Mouse (Mus musculus) adrenal gland, postnatal 14 days (tissue): ENCODE results near the gene Gfra1. TPM values are rescaled to one million over a fixed set of nuclear protein-coding genes. Genes with fewer than 3 reads are reported as not detected.

Experiments
- DNase-seq: peaks from one replicate; pipeline ENCODE4 v3.0.0; 2021; ENCODE audit warnings: mixed read lengths
- total RNA-seq: library from RNA; stranded (reverse); gene quantifications from 2 replicates; pipeline ENCODE4 v1.2.3, GENCODE M21; 2021

The Gfra1 gene
- total RNA-seq, 1 experiment from 2014 or later: 10.1 TPM

GRCm38 (mm10) chr19:58259250-58259649 lies 196.5 kb downstream of the Gfra1 start:
- DNase-seq: no peak

- peak; percentile 17 for DNase-seq
Observed at GRCm38 (mm10) chr19:58256485-58256884, 199.2 kb downstream of the Gfra1 start.

- DNase-seq: no peak
Observed at GRCm38 (mm10) chr19:58255394-58255793, 200.3 kb downstream of the Gfra1 start.

DNA sequence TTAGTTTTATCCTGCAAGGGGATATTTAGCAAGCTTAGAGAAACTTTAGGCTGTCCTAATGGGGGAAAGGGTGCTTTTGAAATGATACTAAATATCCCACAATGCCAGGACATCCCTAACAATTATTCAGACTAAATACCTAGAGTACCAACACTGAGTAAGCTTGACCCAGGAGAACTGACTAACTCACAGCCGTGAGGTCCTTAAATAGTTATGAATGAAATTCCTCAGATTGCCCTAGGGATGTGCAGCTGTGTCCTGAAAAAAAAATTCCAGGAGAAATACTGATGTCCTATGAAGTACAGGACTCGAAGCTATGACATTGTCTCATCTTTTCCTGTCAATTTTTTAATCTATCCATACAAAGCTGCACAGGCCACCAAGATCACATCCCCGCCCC lies 201.5 kb downstream of the Gfra1 start:
- DNase-seq: no peak

GRCm38 (mm10) chr19:58251698-58252097 lies 204.0 kb downstream of the Gfra1 start:
- no peak for DNase-seq

- no peak for DNase-seq
Observed at GRCm38 (mm10) chr19:58251095-58251494, 204.6 kb downstream of the Gfra1 start.

GRCm38 (mm10) chr19:58250237-58250636 lies 205.5 kb downstream of the Gfra1 start:
- no peak for DNase-seq

DNA sequence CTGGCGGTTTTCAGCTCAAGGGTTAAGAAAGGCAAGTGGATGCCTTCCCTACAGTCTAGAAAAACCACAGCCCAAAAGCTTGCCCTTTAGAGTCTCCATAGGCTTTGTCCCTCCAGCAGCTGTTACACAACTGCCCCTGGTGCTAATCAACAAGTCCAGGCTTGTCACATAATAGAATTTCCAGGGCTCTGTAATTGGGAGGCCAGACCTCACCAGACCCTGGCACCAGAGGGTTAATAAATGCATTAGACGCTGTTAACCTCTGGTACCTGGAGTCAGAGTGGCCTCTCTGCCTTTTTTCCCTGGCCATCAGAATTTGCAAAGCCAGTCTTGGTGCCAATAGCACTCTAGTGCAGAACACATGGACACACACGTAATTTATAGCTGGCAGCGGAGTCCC lies 211.6 kb downstream of the Gfra1 start:
- DNase-seq: no peak

DNA sequence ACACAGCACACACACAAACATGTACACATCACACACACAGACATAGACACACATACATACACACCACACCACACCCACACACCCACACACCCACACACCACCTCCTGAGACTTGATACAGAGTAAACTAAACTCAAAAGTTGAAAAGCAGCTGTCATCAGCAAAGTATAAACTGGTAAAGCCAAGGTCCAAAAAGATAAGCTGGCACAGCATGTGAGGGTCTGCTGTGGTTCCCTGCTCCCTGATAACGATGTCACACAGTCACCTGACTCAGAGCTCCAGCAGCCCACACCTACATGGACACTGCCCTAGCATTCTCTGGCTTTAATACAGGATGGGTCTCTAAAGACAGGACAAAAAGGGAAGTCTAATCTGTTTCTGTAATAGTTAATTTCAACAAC lies 212.1 kb downstream of the Gfra1 start:
- DNase-seq: no peak

- no peak for DNase-seq
Observed at GRCm38 (mm10) chr19:58238325-58238724, 217.4 kb downstream of the Gfra1 start.

DNA sequence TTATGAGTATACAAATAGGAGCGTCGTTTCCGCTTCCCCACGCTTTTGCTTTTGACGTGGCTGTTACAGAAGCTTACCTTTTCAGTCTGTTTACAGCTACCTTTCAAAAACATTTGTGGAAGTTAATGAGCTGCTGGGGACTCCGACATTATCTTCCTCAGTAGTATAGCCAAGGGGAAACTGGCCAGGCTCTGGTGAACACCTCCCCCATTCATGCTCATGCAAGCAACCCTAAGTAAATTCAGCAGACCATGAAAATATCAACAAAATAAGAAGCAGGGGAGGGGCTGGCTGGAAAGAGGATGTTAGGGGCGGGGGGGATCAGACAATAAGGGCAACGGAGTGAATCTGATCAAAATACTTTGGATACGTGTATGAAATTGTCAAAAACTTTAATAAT lies 228.0 kb downstream of the Gfra1 start:
- no peak for DNase-seq

- DNase-seq: no peak
Observed at GRCm38 (mm10) chr19:58226882-58227281, 228.8 kb downstream of the Gfra1 start.

GRCm38 (mm10) chr19:58220061-58220831 lies 235.5 kb downstream of the Gfra1 start:
- DNase-seq: no peak

DNA sequence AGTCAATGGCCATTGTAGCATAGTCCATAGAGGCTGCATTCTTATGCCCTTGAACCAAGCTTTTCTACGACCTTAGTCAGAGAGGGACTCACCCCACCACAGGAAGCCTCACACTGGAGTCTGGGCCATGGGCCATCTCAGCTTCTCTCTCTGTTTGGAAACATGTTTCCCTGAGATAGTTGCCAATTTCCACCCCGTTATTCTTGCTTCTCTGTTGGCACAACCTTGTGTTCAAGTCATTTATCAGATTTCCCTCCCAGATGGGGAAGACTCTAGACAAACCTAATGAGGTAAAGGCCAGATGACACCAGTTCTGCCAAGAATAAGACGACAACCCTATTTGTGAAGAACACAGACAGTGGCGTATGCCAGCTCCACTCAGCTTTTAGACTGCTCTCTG lies 238.1 kb downstream of the Gfra1 start:
- DNase-seq: no peak

GRCm38 (mm10) chr19:58206496-58207044 lies 249.1 kb downstream of the Gfra1 start:
- no peak for DNase-seq

GRCm38 (mm10) chr19:58205470-58205869 lies 250.2 kb downstream of the Gfra1 start:
- DNase-seq: no peak

- DNase-seq: no peak
Observed at GRCm38 (mm10) chr19:58202627-58203026, 253.1 kb downstream of the Gfra1 start.

GRCm38 (mm10) chr19:58199679-58200078 lies 256.0 kb downstream of the Gfra1 start:
- DNase-seq: no peak

DNA sequence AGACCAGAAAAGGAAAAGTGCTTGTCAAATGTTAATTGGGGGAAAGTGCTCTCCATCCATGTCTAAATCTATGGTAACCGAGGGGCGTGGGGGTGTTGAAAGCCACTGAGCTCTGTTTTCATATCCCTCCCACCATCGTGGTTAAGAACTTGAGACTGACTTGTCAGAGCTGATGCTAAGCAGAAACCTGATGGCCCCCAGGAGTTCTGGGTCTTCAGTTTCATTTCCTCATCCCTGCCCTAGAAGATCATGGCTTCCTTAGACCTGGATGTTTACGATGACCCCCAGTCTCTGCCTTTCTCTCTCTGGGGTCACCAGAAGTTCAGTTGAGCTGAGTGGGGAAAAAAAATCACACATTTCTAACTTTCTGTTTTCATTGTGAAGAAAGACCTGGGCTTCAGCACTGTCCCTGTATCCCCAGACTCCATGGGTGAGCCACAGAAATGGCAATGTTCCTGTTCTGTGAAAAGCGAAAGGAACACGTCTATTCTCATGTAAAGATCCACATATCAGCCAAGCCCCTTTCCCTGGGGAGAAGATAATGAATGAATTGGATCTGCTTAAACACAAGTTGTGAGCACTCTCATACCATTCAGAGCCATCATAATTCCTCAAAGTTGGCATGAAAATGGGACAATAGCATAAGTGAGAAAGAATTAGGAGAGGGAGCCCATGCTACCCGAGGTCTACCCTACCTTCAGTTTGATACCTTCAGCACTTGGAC lies 261.8 kb downstream of the Gfra1 start:
- DNase-seq: no peak

GRCm38 (mm10) chr19:58190947-58191346 lies 264.8 kb downstream of the Gfra1 start:
- no peak for DNase-seq

DNA sequence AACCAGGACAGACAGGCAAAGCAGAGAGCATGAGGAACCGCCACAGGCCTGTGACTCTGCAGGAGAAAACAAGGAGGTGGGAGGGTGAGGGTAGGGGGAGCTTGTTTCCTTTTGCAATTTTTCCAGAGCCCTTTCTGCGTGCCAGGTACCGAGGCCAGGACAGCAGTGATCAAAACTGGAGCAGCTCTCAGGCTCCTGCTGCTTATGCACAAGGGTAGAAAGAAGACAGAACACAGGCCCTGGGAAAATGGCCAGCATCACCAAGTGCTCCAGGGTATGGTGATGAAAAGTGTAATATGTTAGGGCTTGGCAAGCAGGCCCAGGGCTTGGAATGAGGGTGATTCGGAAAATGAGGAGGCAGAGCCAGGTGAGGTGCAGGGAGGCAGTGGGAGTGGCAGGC lies 269.2 kb downstream of the Gfra1 start:
- DNase-seq: no peak
